Mouse (Mus musculus) cerebellum, adult 2 months (tissue): ENCODE results near the gene Glod4.

Experiments used
- CTCF ChIP-seq: fragments of 200-500 bp; IDR thresholded peaks from 2 replicates; pipeline ENCODE4 v1.5.1; 2011; ENCODE audit warnings: low read depth, mild to moderate bottlenecking, control low read depth, low read length, moderate library complexity, borderline replicate concordance; ENCODE audit not compliant: insufficient read depth
- POLR2A ChIP-seq: fragments of 200-500 bp; IDR thresholded peaks from 2 replicates; pipeline ENCODE4 v1.6.1; 2011; ENCODE audit warnings: low read length, control low read depth, borderline replicate concordance; ENCODE audit not compliant: insufficient read depth

DNA sequence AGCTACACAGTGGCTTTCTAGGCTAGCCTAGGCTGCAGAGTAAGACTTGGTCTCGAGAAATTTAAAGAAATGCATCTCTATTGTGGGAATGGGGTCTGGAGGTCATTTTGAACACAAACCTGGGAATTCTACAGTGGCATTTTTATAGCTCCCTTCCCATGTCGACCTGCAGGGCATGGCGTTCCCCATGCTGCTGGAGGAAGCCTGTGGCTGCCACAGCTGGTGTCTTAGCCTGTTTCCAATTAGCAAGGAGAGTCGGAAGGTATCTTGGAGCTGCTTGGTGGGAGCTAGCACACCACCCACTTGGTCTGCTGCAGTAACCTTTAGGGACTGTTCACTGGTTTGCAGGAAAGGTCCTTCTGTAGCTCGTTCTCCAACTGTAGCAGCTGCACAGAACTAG, 12.6 kb upstream of the Glod4 start:
- TF ChIP-seq POLR2A: no peak
- TF ChIP-seq CTCF: no peak
